Mouse (Mus musculus) mature B cell (primary cell): ENCODE results near the gene AC124108.1.

Experiments used
- in situ Hi-C: fragments of 300-500 bp; cut with MboI; formaldehyde crosslinking; loops from 2 replicates; pipeline ENCODE4 v1.14.3; 2019

Gene AC124108.1

GRCm38 (mm10) chr1:132246137-132246536 is 54.9 kb downstream of the AC124108.1 start:
- in situ Hi-C loops = no loop called here

GRCm38 (mm10) chr1:132246641-132247040 is 55.4 kb downstream of the AC124108.1 start:
- in situ Hi-C loops = no loop called here

GRCm38 (mm10) chr1:132254467-132254866 is 63.2 kb downstream of the AC124108.1 start:
- in situ Hi-C loops = no loop called here
